Mouse (Mus musculus) layer of hippocampus, postnatal 10 days (tissue): Measurements from ENCODE around the gene Cmtm2b. TPM values are rescaled to one million over a fixed set of nuclear protein-coding genes. Genes with fewer than 3 reads are reported as not detected.

Source experiments
- DNase-seq, 2 experiments: peaks; one replicate each; pipeline ENCODE4 v3.0.0; 2021; ENCODE audit warnings: low spot score in 2 of 2
- total RNA-seq, 2 experiments: library from RNA; stranded (reverse); gene quantifications; 2 replicates each; pipeline ENCODE4 v1.2.3; 2021

Gene Cmtm2b
- total RNA-seq, 2 experiments from 2014 or later, result not detected

DNA sequence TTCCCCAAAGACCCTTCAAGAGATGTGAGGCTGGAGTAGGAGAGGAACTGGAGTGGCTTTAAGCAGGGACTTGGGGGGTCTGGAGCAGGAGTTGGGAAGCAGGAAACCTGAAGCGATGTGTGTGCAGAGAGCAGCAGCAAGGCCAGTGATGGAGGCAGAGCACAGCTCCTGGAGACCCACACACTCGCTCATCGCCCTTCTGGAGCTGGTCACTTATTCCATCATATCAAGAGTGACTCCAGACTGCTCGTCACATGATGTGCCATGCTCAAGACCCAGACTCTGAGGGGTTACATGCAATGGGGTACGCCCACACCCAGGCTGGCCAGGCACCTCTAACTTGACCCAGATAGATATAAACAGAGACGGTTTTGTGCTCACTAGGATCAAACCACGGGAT lies 58.2 kb downstream of the Cmtm2b start:
- no peak for DNase-seq

Other genes with a start within 250 kb of the Cmtm2b start
- 10 to 100 TPM; 16.1 to 19.5 TPM for gene Cdh5, start 220.6 kb upstream of the Cmtm2b start, total RNA-seq
- 10 to 100 TPM; 13.9 to 15.0 TPM for gene Bean1, start 151.8 kb upstream of the Cmtm2b start, total RNA-seq
- gene Tk2, start 73.7 kb upstream of the Cmtm2b start, total RNA-seq, result 10 to 100 TPM; 34.6 to 37.3 TPM
- gene Cklf, start 71.4 kb upstream of the Cmtm2b start, total RNA-seq, result 10 to 100 TPM; 10.2 to 13.8 TPM
- gene Cmtm2a, start 29.0 kb upstream of the Cmtm2b start, total RNA-seq, result not detected
- not detected for gene Gm45711, start 12.1 kb upstream of the Cmtm2b start, total RNA-seq
- gene Cmtm1, start 12.1 kb upstream of the Cmtm2b start, total RNA-seq, result not detected
- gene Gm11020, start 663 bp upstream of the Cmtm2b start, total RNA-seq, result not detected
- gene Cmtm3, start 17.2 kb downstream of the Cmtm2b start, total RNA-seq, result 10 to 100 TPM; 18.5 to 23.5 TPM
- 10 to 100 TPM; 56.2 to 60.2 TPM for gene Cmtm4, start 73.6 kb downstream of the Cmtm2b start, total RNA-seq
- gene Dync1li2, start 120.8 kb downstream of the Cmtm2b start, total RNA-seq, result 100 to 1,000 TPM; 231 to 241 TPM
- under 1 TPM; 0.54 to 0.96 TPM for gene Terb1, start 187.7 kb downstream of the Cmtm2b start, total RNA-seq
- 10 to 100 TPM; 49.9 to 52.4 TPM for gene Nae1, start 212.4 kb downstream of the Cmtm2b start, total RNA-seq
- gene Car7, start 212.5 kb downstream of the Cmtm2b start, total RNA-seq, result 10 to 100 TPM; 13.5 to 18.2 TPM